Mouse (Mus musculus) cerebellum, postnatal 4 days (tissue): ENCODE measurements around the gene Mindy4.
"Not testable (repeated sequence)": the region's sequence is repeated elsewhere in the genome, so short reads cannot be mapped to it uniquely, and the experiment has no call there.

Experiments
- DNase-seq, 2 experiments: peaks; one replicate each; pipeline ENCODE4 v3.0.0; 2022; ENCODE audit warnings: low spot score in 2 of 2, mixed read lengths in 1 of 2

The Mindy4 gene

GRCm38 (mm10) chr6:55202913-55203910 lies at the start of gene Mindy4:
Gene Mindy4 (plus strand): TSS chr6:55203383.
- DNase-seq: peak; percentile 70 to 87

DNA sequence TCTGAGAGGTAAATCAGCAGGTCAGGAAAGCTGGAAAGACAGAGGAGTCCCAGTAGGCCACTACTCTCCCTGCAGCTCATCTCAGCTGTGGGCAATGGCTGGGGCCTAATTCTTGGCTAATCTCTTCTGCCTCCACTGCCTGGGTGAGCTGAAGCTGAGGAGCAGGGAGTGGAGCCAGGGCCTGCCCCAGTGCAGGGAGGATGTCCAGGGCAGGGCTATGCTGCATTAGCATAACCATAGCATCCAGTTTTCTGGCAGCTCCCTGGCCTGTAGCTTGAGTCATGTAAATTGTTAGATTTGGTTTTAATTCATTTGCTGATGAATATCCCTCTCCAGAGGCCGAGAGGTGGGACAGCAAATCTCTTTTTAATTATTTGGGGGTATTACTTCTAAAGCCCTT lies 43.9 kb upstream of the Mindy4 start:
- DNase-seq: no peak

GRCm38 (mm10) chr6:55161311-55161761 lies 41.8 kb upstream of the Mindy4 start:
- DNase-seq: no peak

DNA sequence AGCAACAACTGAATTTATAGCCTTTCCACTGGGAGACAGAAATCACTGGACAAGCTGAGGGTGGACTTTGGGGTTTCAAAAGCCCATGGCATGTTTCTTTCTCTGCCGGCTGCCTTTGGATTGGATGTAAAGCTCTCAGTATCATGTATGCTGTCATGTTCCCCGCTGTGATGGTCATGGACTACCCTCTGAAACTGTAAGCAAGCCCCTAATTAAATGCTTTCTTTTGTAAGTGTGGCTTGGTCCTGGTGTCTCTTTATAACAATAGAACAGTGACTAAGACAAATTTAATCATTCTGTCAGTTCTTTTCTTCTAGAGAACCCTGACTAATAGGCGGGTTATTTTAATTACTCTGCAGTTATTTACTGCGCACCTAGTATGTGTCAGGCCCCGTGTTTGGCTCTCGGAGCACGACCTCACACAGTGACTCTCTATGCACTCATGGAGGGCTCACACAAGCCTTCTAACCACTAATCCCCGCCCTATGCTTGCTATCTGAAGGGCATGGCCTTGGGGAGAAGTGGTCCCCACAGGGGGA lies 40.1 kb upstream of the Mindy4 start:
- no peak for DNase-seq

GRCm38 (mm10) chr6:55166777-55167463 lies 36.3 kb upstream of the Mindy4 start:
- peak; percentile 40 to 75 for DNase-seq

DNA sequence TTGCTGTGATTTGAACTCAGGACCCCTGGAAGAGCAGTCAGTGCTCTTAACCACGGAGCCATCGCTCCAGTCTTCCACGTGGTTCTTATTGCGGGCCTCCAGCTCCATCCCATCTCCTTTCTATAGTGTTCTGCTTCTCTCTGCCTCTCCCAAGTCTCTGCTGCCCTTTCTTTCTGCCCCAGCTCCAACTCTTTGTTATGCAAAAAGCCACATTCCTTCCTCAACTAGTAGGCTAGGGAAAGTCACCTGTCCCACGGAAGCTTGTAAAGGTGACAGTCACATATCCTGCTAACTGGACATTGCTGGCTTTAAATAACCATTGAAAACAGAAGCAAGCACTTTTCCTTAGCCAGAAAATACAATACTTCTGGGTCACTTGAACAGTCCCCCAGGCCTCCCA lies 33.4 kb upstream of the Mindy4 start:
- no peak for DNase-seq

DNA sequence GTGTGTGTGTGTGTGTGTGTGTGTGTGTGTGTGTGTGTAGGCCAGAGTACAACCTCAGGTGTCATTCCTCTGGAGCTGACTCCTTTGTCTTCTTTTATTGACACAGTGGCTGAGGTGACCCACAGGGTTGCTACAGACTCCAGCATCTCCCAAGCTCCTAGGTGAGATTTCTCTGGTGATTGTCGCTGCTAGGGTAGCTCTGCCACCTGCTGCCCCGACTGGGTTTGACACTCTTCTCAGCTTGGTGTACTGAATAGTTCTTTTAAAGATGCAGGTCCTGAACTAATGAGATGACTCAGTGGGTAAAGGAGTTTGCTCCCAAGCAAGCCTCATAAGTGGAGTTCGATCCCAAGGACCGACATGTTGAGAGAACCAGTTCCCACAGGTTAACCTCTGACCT lies 31.5 kb upstream of the Mindy4 start:
- DNase-seq: no peak

GRCm38 (mm10) chr6:55173171-55173570 lies 30.0 kb upstream of the Mindy4 start:
- no peak for DNase-seq

DNA sequence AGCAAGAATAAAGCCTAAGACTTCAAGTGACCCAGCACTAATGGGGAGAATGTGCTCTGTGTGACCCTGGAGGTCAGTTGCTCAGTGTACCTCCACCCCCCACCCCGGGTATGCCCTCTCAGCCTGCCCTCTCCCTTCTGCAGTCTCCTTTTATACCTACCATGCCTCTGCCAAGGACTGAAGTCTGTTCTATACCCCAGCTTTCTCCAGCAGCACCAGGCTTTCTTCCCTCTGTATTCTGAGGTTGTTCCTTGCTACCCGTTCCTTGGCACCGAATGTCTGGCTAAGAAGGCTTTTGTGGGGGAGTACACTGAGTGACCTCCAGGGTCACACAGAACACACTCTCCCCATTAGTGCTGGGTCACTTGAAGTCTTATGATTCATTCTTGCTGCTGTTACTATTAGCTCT lies 29.2 kb upstream of the Mindy4 start:
- no peak for DNase-seq

GRCm38 (mm10) chr6:55174741-55175181 lies 28.4 kb upstream of the Mindy4 start, which contains the start of gene Inmt:
Gene Inmt (minus strand): TSS chr6:55175043.
- DNase-seq: no peak

DNA sequence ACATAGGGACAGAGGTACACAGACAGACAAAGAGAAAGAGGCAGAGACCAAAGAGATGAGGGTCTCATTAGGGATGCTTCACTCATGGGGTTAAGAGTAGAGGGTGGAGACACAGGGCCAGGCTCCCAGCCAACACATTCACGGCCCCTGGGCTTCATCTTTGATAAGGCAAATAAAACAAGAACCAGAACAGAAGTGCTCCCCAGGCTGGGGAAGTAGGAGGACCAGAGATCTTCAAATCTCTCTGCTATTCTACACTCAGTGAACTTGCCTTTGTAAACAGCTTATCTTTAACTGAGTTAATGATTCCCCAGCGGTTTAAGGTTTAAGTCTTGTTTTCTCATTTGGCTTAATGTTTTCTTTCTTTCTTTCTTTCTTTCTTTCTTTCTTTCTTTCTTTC lies 27.7 kb upstream of the Mindy4 start:
- DNase-seq: no peak

GRCm38 (mm10) chr6:55175892-55176291 lies 27.3 kb upstream of the Mindy4 start:
- DNase-seq: no peak

GRCm38 (mm10) chr6:55177060-55177732 lies 26.0 kb upstream of the Mindy4 start:
- peak in 1 of 2 experiments; percentile 29 for DNase-seq

DNA sequence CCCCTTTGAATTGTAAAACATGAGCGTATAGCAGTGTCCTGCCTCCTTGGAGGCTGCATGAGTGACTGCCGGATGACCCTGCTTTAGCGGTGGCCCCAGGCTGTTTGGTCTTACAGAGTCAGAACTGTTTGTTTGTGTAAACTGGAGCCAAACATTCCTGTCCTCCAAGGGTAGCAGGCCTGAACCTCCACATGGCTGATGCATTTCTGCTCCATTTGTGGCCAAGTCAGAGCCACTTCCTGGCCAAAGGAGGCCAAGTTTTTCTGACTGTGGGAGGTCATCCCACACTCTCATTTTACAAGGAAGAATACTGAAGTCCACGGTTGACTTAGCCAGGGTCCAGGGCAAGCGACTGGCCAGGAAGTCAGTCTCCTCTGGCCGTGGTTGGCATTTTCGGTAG lies 23.6 kb upstream of the Mindy4 start:
- DNase-seq: no peak

- no peak for DNase-seq
Measured at GRCm38 (mm10) chr6:55182655-55183430, 20.3 kb upstream of the Mindy4 start.

DNA sequence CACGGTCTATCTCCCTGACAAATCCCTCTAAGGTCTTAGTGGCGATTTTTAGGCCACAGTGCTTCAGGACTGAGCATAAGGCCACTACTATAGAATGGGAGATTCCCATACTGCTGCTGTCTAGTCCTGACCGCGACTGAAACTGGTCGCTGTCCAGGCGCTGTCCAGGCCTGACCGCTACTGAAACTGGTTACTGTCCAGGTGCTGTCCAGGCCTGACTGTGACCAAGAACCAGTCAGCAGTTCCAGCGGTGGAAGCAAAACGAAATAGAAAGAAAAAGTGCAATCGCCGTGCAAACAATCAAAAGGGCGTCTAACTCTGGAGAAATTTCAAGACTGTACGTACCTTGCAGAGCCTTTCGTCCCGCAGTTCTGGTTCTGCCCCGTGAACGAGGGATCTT lies 15.4 kb upstream of the Mindy4 start:
- DNase-seq: not testable (repeated sequence)

- DNase-seq: no peak
Measured at GRCm38 (mm10) chr6:55189406-55189805, 13.8 kb upstream of the Mindy4 start.

DNA sequence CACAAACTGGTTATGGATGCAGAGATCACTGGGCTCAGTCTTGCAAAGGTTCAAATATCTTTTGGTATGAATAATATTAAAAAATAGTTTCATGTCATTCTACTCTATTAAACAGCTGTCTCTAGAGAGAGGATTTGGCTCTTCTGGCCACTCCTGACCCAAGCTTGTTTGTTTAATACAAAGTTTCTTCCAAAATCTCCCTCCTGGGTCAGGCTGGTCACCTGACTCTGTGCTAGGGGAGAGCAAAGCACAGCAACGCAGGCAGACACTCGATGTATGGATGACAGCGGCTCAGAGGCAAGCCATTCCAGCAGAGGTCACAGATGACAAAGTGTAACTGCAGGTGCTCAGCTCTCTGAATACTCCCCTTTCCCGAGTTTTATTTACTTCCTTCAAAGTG lies 11.6 kb upstream of the Mindy4 start:
- DNase-seq: no peak

DNA sequence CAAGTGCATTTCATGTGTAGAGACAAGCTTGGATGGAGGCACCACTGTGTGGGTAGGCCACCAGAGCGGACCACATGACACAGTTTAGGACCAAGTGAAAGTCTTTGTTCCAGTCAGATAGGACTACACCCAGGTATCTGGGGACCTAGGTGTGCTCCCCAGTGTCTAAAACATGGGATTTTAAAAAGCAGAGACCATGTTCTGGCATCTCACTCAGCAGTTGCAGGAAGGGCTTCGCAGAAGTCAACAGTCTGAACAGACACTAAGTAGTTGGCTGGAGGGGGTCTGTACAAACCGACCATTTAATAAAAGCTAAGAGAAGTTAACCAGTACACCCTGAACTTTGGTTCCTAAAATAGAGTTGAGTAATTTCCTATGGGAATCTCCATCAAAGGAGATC lies 10.0 kb upstream of the Mindy4 start:
- DNase-seq: no peak

- no peak for DNase-seq
Measured at GRCm38 (mm10) chr6:55199047-55199446, 4.1 kb upstream of the Mindy4 start.

DNA sequence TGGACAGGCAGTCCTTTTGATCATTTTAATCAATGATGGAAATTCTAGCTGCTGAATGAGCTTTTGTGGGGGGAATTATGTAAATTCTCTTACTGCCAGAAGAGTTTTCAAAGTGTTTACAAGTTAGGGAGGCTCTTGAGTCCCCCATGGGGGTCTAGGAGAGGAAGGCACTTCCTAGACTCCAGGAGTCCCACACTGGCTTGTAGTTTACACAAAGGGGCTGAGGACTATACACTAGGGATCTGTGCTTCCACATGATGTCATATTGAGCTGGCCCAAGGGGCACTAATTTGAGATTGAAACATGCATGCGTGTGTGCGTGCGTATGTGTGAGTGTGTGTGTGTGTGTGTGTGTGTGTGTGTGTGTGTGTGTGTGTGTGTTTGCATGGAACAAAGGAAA lies 748 bp downstream of the Mindy4 start:
- DNase-seq: peak in 1 of 2 experiments; percentile 9
